Mouse (Mus musculus) heart, embryonic 12.5 days (tissue): ENCODE measurements at regions not wholly inside any gene's neighbourhood (a gene's known extent, or its start where the extent isn't known, plus 50 kb on each side); places are given as distances from the start of the nearest gene placed in this dataset.

Source experiments
- ATAC-seq: fragments of 200-750 bp; cut with Nextera tagmentation; 2 replicates; pipeline ENCODE4 v1.8.0; 2017; ENCODE audit warnings: moderate TSS enrichment, moderate library complexity; ENCODE audit not compliant: insufficient number of reproducible peaks, low FRiP score
- H3K27ac ChIP-seq: fragments of 300-500 bp; sonication (generic); 2 replicates; pipeline ENCODE4 v1.5.1; 2016; ENCODE audit warnings: mild to moderate bottlenecking, moderate library complexity; ENCODE audit not compliant: poor library complexity, severe bottlenecking
- H3K27me3 ChIP-seq: fragments of 300-500 bp; sonication (generic); replicated peaks from 2 replicates; pipeline ENCODE4 v1.6.1; 2016; ENCODE audit warnings: mild to moderate bottlenecking, moderate library complexity
- H3K36me3 ChIP-seq: fragments of 300-500 bp; sonication (generic); 2 replicates; pipeline ENCODE4 v1.6.1; 2016; ENCODE audit warnings: mild to moderate bottlenecking, moderate library complexity
- H3K4me1 ChIP-seq: fragments of 300-500 bp; sonication (generic); replicated peaks from 2 replicates; pipeline ENCODE4 v1.6.1; 2016; ENCODE audit warnings: mild to moderate bottlenecking
- H3K4me2 ChIP-seq: fragments of 300-500 bp; sonication (generic); 2 replicates; pipeline ENCODE4 v1.6.1; 2016; ENCODE audit warnings: mild to moderate bottlenecking, moderate library complexity
- H3K4me3 ChIP-seq: fragments of 300-500 bp; sonication (generic); 2 replicates; pipeline ENCODE4 v1.5.1; 2016; ENCODE audit warnings: mild to moderate bottlenecking
- H3K9ac ChIP-seq: fragments of 300-500 bp; sonication (generic); 2 replicates; pipeline ENCODE4 v1.6.1; 2016; ENCODE audit warnings: mild to moderate bottlenecking, moderate library complexity
- H3K9me3 ChIP-seq: fragments of 300-500 bp; sonication (generic); replicated peaks from 2 replicates; pipeline ENCODE4 v1.6.1; 2016; ENCODE audit warnings: mild to moderate bottlenecking, moderate library complexity
- WGBS: fragments of 180-500 bp; shearing (Covaris S2); methylation state at CpG from one replicate; pipeline ENCODE4 v1.1.7; 2016; 5-methylcytosine and 5-hydroxymethylcytosine counted together

DNA sequence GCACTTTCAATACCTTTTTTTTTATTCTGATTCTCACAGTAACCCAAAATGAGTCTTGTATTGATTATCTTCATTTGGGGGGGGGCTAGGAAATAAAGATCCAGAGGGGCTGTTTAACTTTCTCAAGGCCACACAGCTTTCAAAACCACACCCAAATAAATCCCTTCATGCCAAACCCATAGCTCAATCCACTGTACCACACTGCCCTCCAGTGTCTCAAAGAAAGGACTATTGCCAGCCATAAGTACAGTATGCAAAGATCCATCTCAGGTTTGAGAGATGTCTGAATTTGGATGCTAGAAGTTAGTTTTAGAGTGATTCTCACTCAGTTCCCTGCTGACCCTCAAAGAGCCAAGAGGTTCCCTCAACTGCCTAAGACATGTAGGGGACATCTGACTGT lies 120.1 kb upstream of the Gm26657 start:
- Histone ChIP-seq H3K27ac (no peak overlapping the region), H3K9ac (no peak overlapping the region), H3K36me3 (no peaks in the 10 kb centered on the region), H3K4me1 (peaks cover 9% of the 10 kb centered on the region; the same call in 1 of the 2 replicates), H3K9me3 (peaks cover 5% of the 10 kb centered on the region; the same call in 1 of the 2 replicates), H3K4me3 (no peak overlapping the region), H3K27me3 (no peaks in the 10 kb centered on the region), H3K4me2 (no peak overlapping the region)
- ATAC-seq: no peak

DNA sequence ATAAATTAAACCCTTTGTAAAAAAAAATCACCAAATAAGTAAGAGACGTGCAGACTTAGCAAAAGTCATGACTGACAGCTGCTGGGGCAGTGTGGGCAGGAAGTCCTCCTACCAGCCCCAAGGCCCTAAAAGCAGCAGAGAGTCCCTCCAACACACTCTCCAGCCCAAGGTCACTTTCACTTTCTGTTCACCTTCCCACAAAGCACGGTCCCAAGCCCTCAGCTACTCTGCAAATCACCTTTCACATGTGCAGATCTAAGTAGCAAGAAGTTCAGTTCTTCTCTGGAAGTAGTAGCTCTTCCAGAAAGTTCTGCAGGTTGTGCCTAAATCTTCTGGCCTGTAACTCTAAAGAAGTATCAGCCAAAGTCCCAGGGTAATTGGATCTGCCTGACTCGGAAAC lies 120.8 kb upstream of the Gm26657 start:
- H3K4me3 ChIP-seq: no peak overlapping the region
- peaks cover 9% of the 10 kb centered on the region; the same call in 1 of the 2 replicates for H3K4me1 ChIP-seq
- WGBS: 51% methylated on average over 3 of the region's 3 CpGs
- ATAC-seq: no peak
- no peaks in the 10 kb centered on the region for H3K27me3 ChIP-seq
- H3K9ac ChIP-seq: no peak overlapping the region
- no peak overlapping the region for H3K27ac ChIP-seq
- H3K36me3 ChIP-seq: no peaks in the 10 kb centered on the region
- peaks cover 5% of the 10 kb centered on the region; the same call in 1 of the 2 replicates for H3K9me3 ChIP-seq
- H3K4me2 ChIP-seq: no peak overlapping the region

DNA sequence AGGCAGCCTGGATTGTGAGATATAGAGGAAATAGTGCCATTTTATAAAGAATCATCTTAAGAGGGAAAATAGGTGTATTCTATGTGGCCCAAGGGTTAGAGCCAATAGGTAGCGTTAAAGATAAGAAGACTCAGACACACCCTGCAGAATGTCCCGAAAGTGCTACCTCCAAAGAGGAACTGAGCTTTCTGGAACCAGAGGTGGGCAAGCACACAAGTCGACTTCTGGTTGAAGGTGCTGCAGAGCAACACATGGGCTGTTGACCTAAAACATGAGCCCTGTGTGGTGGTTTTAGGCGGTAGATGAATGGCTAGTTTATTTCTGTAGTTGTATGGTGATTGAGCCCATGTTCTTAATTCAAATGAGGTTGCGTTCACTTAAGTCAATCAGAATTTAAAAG lies 121.4 kb upstream of the Gm26657 start:
- no peak overlapping the region for H3K27ac ChIP-seq
- no peak overlapping the region for H3K4me3 ChIP-seq
- no peak overlapping the region for H3K4me2 ChIP-seq
- H3K36me3 ChIP-seq: no peaks in the 10 kb centered on the region
- ATAC-seq: no peak
- H3K9ac ChIP-seq: no peak overlapping the region
- peaks cover 9% of the 10 kb centered on the region; the same call in 1 of the 2 replicates for H3K4me1 ChIP-seq
- no peaks in the 10 kb centered on the region for H3K27me3 ChIP-seq
- H3K9me3 ChIP-seq: peaks cover 5% of the 10 kb centered on the region; the same call in 1 of the 2 replicates
- WGBS: 88% methylated on average over 5 of the region's 5 CpGs

DNA sequence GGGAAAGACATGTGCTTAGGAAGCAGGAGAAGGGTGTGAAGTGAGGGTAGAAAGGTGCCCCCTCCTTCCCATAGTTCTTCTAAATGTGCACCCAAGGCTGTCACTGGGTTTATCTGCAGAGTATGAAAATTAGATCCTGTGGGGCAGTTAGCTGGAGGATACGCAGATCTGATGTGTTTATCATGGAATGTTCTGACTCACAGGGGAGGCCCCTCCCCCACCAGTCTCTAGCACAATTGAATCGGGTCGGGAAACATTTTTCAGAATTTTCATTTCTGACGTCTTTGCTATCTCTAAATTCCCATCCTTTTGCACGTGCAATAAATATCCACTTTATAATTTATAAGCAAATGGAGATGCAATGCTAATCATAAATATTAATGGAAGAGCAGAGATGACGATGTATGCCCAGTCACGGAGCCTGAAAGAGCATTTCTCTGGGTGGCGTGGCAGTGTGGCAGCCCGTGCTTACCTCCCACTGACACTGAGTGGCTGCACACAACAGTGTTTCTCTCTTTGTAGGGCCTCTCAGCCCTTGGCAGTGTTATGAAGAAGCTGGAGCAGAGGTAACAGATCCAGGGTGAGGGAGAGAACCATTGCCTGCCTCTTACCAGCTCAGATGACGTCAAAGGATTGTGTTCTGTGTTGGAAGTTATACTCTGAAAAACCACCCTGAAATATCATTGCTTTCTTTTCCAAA lies 122.1 kb upstream of the Gm26657 start:
- Histone ChIP-seq H3K4me3 (no peak overlapping the region), H3K36me3 (no peaks in the 10 kb centered on the region), H3K9me3 (peaks cover 5% of the 10 kb centered on the region; the same call in 1 of the 2 replicates), H3K27ac (no peak overlapping the region), H3K9ac (no peak overlapping the region), H3K4me1 (peaks cover 9% of the 10 kb centered on the region; the same call in 1 of the 2 replicates), H3K27me3 (no peaks in the 10 kb centered on the region), H3K4me2 (no peak overlapping the region)
- 70% methylated on average over 10 of the region's 10 CpGs for WGBS
- ATAC-seq: no peak

DNA sequence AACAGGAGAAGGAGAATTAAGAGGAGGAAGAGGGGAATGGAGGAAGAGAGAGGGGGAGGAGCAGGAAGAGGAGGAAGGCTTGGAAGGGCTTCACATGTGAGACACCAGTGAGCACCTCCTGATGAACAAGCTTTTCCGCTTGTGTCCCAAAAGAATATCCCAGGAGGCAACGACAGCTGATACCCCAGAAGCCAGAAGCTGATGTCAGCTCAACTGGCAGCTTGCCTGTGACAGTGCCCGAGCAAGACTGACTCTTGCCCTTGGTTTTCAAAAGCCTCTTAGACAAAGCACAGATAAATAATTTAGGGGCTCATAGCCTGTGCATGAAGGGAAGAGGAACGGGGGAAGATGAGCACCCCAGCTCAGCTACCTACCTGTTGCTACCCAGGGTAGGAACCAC lies 127.5 kb upstream of the Gm26657 start:
- no peak overlapping the region for H3K4me3 ChIP-seq
- peaks cover 29% of the 10 kb centered on the region for H3K4me1 ChIP-seq
- H3K4me2 ChIP-seq: no peak overlapping the region
- ATAC-seq: no peak
- no peak overlapping the region for H3K9ac ChIP-seq
- H3K36me3 ChIP-seq: no peaks in the 10 kb centered on the region
- H3K27ac ChIP-seq: no peak overlapping the region
- peaks cover 5% of the 10 kb centered on the region; the same call in 1 of the 2 replicates for H3K9me3 ChIP-seq
- no peaks in the 10 kb centered on the region for H3K27me3 ChIP-seq
- 44% methylated on average over 4 of the region's 4 CpGs for WGBS

DNA sequence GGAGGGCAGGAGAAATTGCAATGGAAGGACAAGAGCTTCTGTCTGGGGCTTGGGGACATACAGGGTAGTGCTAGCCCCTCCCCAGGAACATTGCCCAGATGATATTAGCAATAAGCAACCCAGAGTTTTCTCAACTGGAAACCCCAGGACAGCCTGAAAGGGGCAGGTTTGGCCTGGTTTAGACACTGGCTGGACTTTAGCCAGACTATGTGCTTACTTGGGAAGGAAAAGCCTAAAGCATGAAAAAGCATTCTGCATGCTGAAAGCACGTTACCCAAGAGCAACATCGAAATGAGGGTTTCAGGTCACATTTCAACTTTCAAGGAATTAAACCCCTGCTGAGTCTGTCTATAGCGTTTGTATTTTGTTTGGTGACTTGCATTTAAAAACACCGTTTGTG lies 128.1 kb upstream of the Gm26657 start:
- Histone ChIP-seq H3K9me3 (no peaks in the 10 kb centered on the region), H3K27ac (no peak overlapping the region), H3K4me3 (no peak overlapping the region), H3K4me2 (no peak overlapping the region), H3K9ac (no peak overlapping the region), H3K36me3 (no peaks in the 10 kb centered on the region), H3K27me3 (no peaks in the 10 kb centered on the region), H3K4me1 (peaks cover 28% of the 10 kb centered on the region)
- no peak for ATAC-seq
- 48% methylated on average over 4 of the region's 4 CpGs for WGBS

DNA sequence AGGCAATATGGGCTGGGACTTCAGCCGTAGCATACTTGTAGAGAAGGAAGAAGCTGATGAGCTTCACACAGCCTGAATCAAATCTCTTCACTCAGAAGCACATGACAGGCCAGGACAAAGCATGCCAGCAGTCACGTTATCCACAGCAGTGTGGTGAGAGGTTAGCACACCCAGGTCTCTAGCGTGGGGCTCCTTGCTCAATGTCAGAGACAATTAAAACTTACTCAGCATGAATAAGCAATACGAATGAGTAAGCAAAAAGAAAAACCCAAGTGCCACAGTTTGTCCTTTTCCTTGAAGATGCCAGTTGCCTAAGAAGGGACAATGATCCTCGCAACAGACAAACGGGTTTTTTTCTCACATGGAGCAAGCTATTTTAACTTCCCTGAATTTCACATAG lies 129.6 kb upstream of the Gm26657 start:
- peaks cover 28% of the 10 kb centered on the region for H3K4me1 ChIP-seq
- no peak overlapping the region for H3K27ac ChIP-seq
- 65% methylated on average over 6 of the region's 6 CpGs for WGBS
- no peak for ATAC-seq
- no peaks in the 10 kb centered on the region for H3K27me3 ChIP-seq
- no peak overlapping the region for H3K9ac ChIP-seq
- no peak overlapping the region for H3K4me3 ChIP-seq
- no peak overlapping the region for H3K4me2 ChIP-seq
- no peaks in the 10 kb centered on the region for H3K36me3 ChIP-seq
- no peaks in the 10 kb centered on the region for H3K9me3 ChIP-seq

DNA sequence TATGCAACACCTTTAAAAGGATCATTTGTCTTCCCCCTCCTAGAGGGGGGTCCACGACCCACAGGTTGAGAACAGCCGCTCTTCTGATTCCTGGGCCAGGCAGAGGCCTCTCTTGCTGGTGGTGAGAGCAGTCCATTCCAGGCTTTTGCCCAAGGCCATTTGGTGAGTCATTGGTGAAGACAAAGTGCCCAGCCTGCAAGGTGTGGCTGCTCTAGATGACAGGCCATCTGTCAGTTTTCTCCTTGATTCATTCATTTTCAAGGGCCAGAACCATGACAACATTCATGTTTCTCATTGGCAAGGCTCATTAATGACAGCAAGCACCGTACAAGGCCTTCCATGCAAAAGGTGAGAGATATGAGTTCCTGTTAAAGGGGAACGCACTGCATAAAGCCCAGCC lies 131.2 kb upstream of the Gm26657 start:
- H3K27me3 ChIP-seq: no peaks in the 10 kb centered on the region
- no peak for ATAC-seq
- H3K4me1 ChIP-seq: peaks cover 28% of the 10 kb centered on the region
- H3K36me3 ChIP-seq: no peaks in the 10 kb centered on the region
- 59% methylated on average over 4 of the region's 4 CpGs for WGBS
- no peaks in the 10 kb centered on the region for H3K9me3 ChIP-seq
- no peak overlapping the region for H3K9ac ChIP-seq
- H3K4me2 ChIP-seq: no peak overlapping the region
- no peak overlapping the region for H3K4me3 ChIP-seq
- no peak overlapping the region for H3K27ac ChIP-seq

DNA sequence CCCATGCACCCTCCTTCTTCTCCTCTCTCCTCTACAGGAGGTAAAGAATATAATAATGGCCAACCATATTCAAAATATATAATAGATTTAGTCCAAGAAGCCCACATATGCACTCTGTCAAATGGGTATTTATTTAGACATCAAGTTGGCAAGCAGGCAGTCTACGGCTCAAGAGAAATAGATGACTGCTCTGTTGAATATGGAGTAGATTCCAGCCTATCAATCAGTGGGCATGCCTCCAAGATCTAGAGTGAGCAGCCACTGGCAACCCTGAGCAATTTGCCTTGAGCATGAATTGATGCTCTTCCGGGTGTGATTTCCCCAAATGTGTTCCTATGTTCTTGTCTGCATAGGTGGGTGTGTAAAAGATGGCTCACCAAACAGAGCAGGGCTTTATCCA lies 141.5 kb upstream of the Gm26657 start:
- WGBS: 72% methylated on average over 2 of the region's 2 CpGs
- Histone ChIP-seq H3K9me3 (no peaks in the 10 kb centered on the region), H3K36me3 (no peaks in the 10 kb centered on the region), H3K4me3 (no peak overlapping the region), H3K4me2 (no peak overlapping the region), H3K27ac (no peak overlapping the region), H3K9ac (no peak overlapping the region), H3K27me3 (no peaks in the 10 kb centered on the region), H3K4me1 (no peaks in the 10 kb centered on the region)
- no peak for ATAC-seq

DNA sequence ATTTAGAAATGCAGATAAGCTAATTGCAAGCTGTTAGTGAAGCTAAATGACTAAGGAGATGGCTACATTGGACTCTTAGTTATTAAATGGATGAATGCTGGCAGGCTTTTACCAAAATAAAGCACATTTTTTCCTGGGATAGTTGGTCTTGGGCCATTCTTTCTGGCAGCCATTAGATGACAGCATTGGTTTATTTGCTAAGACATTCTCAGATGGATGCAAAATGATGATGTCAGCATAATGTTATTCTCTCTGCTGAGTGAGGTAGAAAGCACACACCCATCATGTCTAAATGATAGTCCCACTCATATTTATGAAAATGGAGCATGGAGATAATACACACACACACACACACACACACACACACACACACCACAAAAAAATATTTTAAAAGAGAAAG lies 141.9 kb upstream of the Gm26657 start:
- no peak overlapping the region for H3K4me3 ChIP-seq
- no peak for ATAC-seq
- H3K4me2 ChIP-seq: no peak overlapping the region
- H3K27ac ChIP-seq: no peak overlapping the region
- H3K9me3 ChIP-seq: no peaks in the 10 kb centered on the region
- no peaks in the 10 kb centered on the region for H3K27me3 ChIP-seq
- no peak overlapping the region for H3K9ac ChIP-seq
- H3K36me3 ChIP-seq: no peaks in the 10 kb centered on the region
- no peaks in the 10 kb centered on the region for H3K4me1 ChIP-seq

DNA sequence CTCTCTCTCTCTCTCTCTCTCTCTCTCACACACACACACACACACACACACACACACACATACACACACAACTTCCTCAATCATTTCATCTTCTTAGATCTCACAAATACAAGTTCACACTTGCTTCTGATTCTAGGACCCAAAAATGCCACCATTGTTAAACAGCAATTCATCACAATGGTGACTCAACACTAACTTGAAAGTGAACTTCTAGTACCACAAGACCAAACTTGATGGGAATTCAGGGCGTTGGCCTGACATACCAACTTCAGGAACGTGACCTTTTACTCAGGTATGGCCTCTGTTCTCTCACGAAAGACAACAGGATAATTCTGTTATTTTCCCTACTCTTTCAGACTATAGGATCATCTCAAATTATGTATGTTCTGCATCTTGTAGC lies 157.5 kb upstream of the Gm26657 start:
- no peak overlapping the region for H3K9ac ChIP-seq
- no peaks in the 10 kb centered on the region for H3K4me1 ChIP-seq
- WGBS: 65% methylated on average over 3 of the region's 3 CpGs
- H3K36me3 ChIP-seq: no peaks in the 10 kb centered on the region
- H3K4me2 ChIP-seq: no peak overlapping the region
- H3K27ac ChIP-seq: no peak overlapping the region
- H3K4me3 ChIP-seq: no peak overlapping the region
- ATAC-seq: no peak
- no peaks in the 10 kb centered on the region; the same call in 1 of the 2 replicates for H3K27me3 ChIP-seq
- H3K9me3 ChIP-seq: no peaks in the 10 kb centered on the region
